Mouse (Mus musculus) lung, embryonic 14.5 days (tissue): ENCODE data around the gene Nhsl1. TPM values are rescaled to one million over a fixed set of nuclear protein-coding genes. Genes with fewer than 3 reads are reported as not detected.

ENCODE experiments used
- ATAC-seq: fragments of 200-750 bp; cut with Nextera tagmentation; 2 replicates; pipeline ENCODE4 v1.8.0; 2017; ENCODE audit warnings: mild to moderate bottlenecking, moderate TSS enrichment, moderate library complexity; ENCODE audit not compliant: insufficient read depth
- DNase-seq: peaks from one replicate; pipeline ENCODE4 v3.0.0-alpha.2; 2015
- H3K27ac ChIP-seq: fragments of 300-500 bp; sonication (generic); 2 replicates; pipeline ENCODE4 v1.5.1; 2014; ENCODE audit warnings: low read depth, mild to moderate bottlenecking, moderate library complexity
- H3K27me3 ChIP-seq: fragments of 300-500 bp; sonication (generic); 2 replicates; pipeline ENCODE4 v1.6.1; 2014; ENCODE audit warnings: low read length, control low read depth; ENCODE audit not compliant: insufficient read depth
- H3K36me3 ChIP-seq: fragments of 300-500 bp; sonication (generic); 2 replicates; pipeline ENCODE4 v1.6.1; 2014; ENCODE audit warnings: control low read depth; ENCODE audit not compliant: insufficient read depth
- H3K4me1 ChIP-seq: fragments of 300-500 bp; sonication (generic); 2 replicates; pipeline ENCODE4 v1.6.1; 2014; ENCODE audit warnings: antibody characterized with exemption, control low read depth; ENCODE audit not compliant: insufficient read depth
- H3K4me2 ChIP-seq: fragments of 300-500 bp; sonication (generic); 2 replicates; pipeline ENCODE4 v1.6.1; 2014; ENCODE audit warnings: mild to moderate bottlenecking
- H3K4me3 ChIP-seq: fragments of 300-500 bp; sonication (generic); 2 replicates; pipeline ENCODE4 v1.5.1; 2014; ENCODE audit warnings: low read depth, low read length
- H3K9ac ChIP-seq: fragments of 300-500 bp; sonication (generic); 2 replicates; pipeline ENCODE4 v1.6.1; 2014
- H3K9me3 ChIP-seq: fragments of 300-500 bp; sonication (generic); 2 replicates; pipeline ENCODE4 v1.6.1; 2016; ENCODE audit warnings: low read depth, low read length, control low read depth
- CTCF ChIP-seq: IDR thresholded peaks from 2 replicates; pipeline ENCODE4 v1.5.1; 2016; ENCODE audit warnings: antibody characterized with exemption, low read depth
- WGBS: fragments of 180-500 bp; shearing (Covaris S2); extraction: QIAGEN DNeasy Blood & Tissue Kit; methylation state at CpG from one replicate; pipeline ENCODE4 v1.1.7; 2014; 5-methylcytosine and 5-hydroxymethylcytosine counted together
- polyA plus RNA-seq: library from polyadenylated mRNA; unstranded; fragments of >200 nt; fragmentation: Nextera tagmentation; extraction: Ambion mirVana; gene quantifications from 2 replicates; pipeline ENCODE4 v1.2.1, GENCODE M21; 2014

Nhsl1 gene
- polyA plus RNA-seq, 1 experiment from 2014 or later, result 5.5 TPM

DNA sequence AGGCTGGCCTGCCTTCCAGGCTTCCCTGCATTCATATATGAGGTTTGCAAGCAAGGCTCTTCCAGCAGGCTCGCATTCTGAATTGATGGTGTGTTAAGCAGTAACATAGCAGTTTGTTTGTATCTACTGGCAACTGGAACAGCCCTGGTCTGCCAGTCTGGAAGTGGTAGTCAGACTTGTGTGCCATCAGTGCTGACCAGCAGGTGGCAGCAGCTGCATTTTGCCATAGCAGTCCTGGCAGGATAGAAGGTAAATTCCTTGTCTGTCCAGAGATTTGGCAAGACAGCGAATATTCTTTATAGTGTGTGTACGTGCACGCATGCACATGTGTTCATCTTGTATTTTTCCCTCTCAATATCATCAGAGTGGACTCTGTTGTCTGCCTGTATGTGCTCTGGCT, 134.6 kb downstream of the Nhsl1 start:
- H3K27ac ChIP-seq, result no peak overlapping the region
- no peak overlapping the region for H3K9ac ChIP-seq
- H3K36me3 ChIP-seq, result no peaks in the 10 kb centered on the region
- TF ChIP-seq CTCF, result peak; percentile 96
- ATAC-seq, result peak; percentile 91
- peak; percentile 93 for DNase-seq
- H3K9me3 ChIP-seq, result no peaks in the 10 kb centered on the region
- no peak overlapping the region for H3K4me2 ChIP-seq
- 31% methylated on average over 4 of the region's 4 CpGs for WGBS
- no peaks in the 10 kb centered on the region for H3K27me3 ChIP-seq
- no peak overlapping the region for H3K4me3 ChIP-seq
- H3K4me1 ChIP-seq, result no peaks in the 10 kb centered on the region

DNA sequence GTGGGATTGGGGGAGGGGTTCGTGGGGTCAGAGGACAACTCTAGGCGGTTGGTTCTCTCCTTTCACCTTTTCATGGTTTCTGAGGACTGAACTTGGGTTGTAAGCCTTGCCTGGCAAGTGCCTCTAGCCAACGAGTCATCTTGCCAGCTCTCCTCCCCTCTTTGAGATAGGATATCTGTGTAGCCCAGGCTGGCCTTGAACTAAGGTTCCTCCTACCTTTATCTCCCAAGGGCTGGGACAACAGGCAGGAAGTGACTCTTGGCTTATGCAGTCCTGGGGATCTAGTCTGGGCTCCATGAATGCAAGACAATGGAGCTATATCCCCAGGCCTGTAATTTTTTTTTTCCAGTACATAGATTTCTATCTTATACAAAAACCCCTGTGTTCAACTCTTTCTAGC, 135.4 kb downstream of the Nhsl1 start:
- H3K4me3 ChIP-seq, result no peak overlapping the region
- no peak; the same call in 1 of the 2 replicates for ATAC-seq
- no peaks in the 10 kb centered on the region for H3K27me3 ChIP-seq

DNA sequence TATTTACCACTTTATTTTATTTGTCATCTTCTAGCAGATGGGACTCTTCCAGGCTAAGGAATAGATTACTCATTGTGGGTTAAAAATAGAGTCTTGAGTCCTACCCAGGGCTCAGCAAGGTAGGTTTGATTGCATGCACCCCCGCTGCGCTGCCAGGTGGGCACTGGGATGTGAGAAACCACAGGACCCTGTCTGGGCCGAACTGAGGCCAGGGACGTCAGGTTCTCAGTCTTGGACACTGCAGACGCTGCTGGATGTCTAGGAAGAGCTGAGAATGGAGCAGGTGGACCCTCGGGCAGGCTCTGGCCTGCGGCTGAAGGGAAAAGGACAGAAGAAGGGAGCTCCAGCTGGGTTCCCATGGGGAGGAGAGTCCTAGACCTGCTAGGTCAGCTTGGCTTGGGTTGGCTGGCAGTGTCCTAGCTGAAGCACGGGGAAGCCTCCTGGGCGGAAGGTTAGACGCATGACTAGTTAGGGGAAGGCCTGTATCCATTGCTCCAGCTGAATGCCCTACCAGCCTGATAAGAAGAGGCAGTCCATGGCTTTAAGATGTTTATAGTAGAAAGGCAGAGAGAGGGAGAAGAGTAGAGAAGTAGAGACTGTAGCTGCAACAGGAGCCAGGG, 136.6 kb downstream of the Nhsl1 start:
- no peak overlapping the region for H3K9ac ChIP-seq
- 93% methylated on average over 10 of the region's 10 CpGs for WGBS
- ATAC-seq, result no peak

More for the DNA sequence above, 135.4 kb downstream of the Nhsl1 start:
- no peak overlapping the region for H3K4me2 ChIP-seq
- H3K4me1 ChIP-seq, result no peaks in the 10 kb centered on the region
- 66% methylated on average over 3 of the region's 3 CpGs for WGBS
- H3K27ac ChIP-seq, result no peak overlapping the region
- DNase-seq, result no peak
- H3K9ac ChIP-seq, result no peak overlapping the region
- no peak for TF ChIP-seq CTCF
- no peaks in the 10 kb centered on the region for H3K9me3 ChIP-seq
- H3K36me3 ChIP-seq, result no peaks in the 10 kb centered on the region

DNA sequence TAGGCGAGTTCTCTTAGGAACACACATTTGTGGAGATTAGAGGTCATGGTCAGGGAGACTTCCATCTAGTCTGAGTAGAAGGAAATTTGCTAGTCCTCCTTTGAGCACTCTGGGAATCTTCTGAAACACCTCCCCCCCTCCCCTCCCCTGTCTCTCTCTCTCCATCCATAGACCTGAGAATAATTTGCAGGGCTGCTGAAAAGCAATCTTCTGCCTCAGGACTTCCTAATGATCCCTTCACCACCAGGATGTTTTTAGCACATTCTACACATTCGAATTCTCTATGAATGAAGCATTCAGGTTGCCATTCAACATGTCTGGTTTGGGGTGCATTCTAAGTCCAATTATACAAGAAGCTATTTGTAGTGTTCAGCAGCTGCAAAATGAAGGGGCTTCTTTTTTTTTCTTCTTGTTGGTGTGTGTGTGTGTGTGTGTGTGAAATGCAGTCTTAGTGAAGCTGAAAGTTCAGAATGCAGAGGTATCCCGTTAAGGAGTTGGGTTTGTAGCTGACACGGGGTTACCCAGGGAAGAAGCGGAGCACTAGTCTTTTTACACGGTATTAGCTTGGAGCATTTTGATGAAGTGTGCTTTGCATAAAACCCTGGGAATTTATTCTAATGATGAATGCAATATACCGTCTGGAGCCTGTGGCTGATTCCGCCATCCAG, 139.2 kb downstream of the Nhsl1 start:
- Histone ChIP-seq H3K9me3 (no peaks in the 10 kb centered on the region), H3K9ac (no peak overlapping the region), H3K36me3 (no peaks in the 10 kb centered on the region), H3K27ac (no peak overlapping the region), H3K4me1 (no peaks in the 10 kb centered on the region), H3K4me2 (no peak overlapping the region), H3K27me3 (no peaks in the 10 kb centered on the region), H3K4me3 (no peak overlapping the region)
- WGBS, result 69% methylated on average over 8 of the region's 8 CpGs
- no peak for TF ChIP-seq CTCF
- DNase-seq, result no peak
- no peak for ATAC-seq

More for the DNA sequence above, 136.6 kb downstream of the Nhsl1 start:
- Histone ChIP-seq H3K27me3 (no peaks in the 10 kb centered on the region), H3K27ac (no peak overlapping the region), H3K36me3 (no peaks in the 10 kb centered on the region), H3K4me1 (no peaks in the 10 kb centered on the region), H3K4me3 (no peak overlapping the region), H3K9me3 (no peaks in the 10 kb centered on the region), H3K4me2 (no peak overlapping the region)
- no peak for DNase-seq
- TF ChIP-seq CTCF, result no peak

DNA sequence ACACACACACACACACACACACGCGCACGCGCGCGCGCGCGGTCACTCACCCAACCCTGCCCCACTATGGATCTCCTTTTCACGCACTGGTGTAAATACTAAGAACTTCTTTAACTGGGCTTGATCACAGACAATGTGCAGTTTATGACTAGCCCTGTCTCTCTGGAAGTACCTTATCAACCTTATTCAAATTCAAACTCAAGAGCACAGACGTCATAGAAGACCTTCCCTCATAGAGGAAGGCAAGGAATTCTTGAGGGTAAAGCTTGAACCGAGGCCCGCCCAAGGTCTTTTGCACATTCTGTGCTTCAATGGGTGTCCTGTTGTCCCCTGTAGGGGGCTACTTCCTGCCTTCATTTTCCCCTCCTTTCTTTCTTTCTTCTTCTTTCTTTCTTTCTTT, 142.6 kb downstream of the Nhsl1 start:
- DNase-seq, result no peak
- Histone ChIP-seq H3K36me3 (no peaks in the 10 kb centered on the region), H3K27me3 (no peaks in the 10 kb centered on the region), H3K9me3 (no peaks in the 10 kb centered on the region), H3K4me2 (no peak overlapping the region), H3K4me1 (no peaks in the 10 kb centered on the region), H3K4me3 (no peak overlapping the region), H3K27ac (no peak overlapping the region), H3K9ac (no peak overlapping the region)
- no peak for TF ChIP-seq CTCF
- ATAC-seq, result no peak
- WGBS, result 92% methylated on average over 13 of the region's 13 CpGs

DNA sequence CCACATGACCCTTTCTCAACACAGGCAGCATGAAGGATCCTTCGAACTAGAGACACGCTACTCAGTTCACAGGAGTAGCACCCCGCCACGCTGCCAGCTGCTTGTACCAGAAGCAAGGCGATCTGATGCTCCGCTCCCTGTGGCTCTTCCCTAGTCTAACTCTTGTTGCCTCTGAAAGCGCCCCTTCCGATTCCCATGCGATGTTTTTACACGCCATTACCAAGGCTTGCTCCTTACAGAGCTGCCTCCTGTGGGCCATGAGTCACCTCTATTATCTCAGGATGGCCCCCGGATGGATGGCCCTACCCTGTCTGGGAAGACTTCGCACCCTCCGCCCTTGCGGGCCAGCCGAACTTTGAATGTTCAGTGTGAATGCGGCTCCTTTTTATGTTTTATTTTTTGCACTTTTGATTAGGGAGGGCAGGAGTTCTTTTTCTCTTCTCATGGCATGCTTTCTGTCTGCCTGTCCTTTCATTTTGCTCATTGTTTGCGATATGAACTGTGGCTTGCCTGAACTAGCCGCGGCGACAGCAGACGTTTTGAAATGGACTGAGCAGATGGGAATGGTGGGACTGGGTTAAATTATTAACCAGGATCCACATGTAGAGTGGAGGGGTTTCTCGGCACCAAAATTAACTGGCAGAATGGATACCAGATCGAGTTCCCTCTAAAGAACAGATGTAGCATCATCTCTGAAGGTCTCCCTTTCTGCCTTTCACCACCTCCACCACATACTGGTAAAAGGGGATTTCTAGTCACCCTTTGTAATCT, 144.5 kb downstream of the Nhsl1 start:
- H3K4me1 ChIP-seq, result no peaks in the 10 kb centered on the region
- no peak overlapping the region for H3K27ac ChIP-seq
- no peak for ATAC-seq
- no peaks in the 10 kb centered on the region for H3K36me3 ChIP-seq
- no peak for DNase-seq
- TF ChIP-seq CTCF, result no peak
- 59% methylated on average over 23 of the region's 23 CpGs for WGBS
- H3K27me3 ChIP-seq, result no peaks in the 10 kb centered on the region
- H3K4me3 ChIP-seq, result no peak overlapping the region
- no peaks in the 10 kb centered on the region for H3K9me3 ChIP-seq
- H3K4me2 ChIP-seq, result 0 out of 2 replicates have a peak overlapping the region, but pooled peaks have one; percentile 11
- H3K9ac ChIP-seq, result no peak overlapping the region

DNA sequence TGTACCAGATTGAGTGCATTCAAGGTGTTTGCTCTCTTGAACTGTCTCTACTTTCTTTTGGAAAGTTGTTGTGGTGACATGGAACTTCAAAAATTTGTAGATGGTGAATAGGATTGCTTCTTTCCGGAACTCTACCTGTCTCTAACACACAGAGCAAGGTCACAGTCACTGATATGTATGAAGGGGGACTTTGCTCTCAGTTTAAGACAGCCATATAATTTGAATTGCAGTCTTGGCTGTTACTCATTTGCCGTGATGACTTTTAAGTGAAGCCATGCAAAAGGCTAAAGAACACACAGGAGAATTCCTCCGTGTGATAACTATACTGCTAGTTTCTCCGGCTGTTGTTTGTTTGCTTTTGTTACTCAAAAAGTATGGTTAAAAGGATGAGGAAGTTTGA, 149.6 kb downstream of the Nhsl1 start:
- Histone ChIP-seq H3K36me3 (no peaks in the 10 kb centered on the region), H3K27me3 (no peaks in the 10 kb centered on the region), H3K4me2 (no peak overlapping the region), H3K27ac (no peak overlapping the region), H3K4me3 (no peak overlapping the region), H3K4me1 (peaks cover 3% of the 10 kb centered on the region; the same call in 1 of the 2 replicates), H3K9ac (no peak overlapping the region), H3K9me3 (no peaks in the 10 kb centered on the region)
- 39% methylated on average over 4 of the region's 4 CpGs for WGBS
- no peak for TF ChIP-seq CTCF
- ATAC-seq (no peak), DNase-seq (no peak)
